In the genomic region with DNA sequence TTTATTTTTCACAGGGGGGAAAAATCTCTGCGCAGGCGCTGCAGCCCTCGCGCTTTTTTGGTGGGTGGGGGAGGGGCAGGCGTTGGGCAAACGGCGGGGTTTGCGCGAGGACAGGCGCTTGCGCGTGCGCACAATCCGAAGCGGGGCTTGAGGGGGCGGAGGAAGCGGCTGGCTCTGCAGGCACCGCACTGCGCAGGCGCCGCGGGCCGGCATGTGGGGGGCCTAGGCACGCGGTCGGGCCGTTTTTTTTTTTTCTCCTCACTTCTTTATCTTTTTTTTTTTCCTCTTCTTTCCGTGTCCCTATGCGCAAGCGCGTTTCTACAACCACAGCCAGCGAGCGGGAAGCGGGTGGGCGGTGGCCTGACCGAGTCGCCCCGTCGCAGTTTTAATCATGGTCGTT, we compare ENCODE assay signal across 8 mouse cellular contexts. TPM values are rescaled to one million over a fixed set of nuclear protein-coding genes. Genes with fewer than 3 reads are reported as not detected.
DNase-seq lines count a peak whose midpoint lies in the region; ATAC-seq and TF ChIP-seq lines count a peak whose summit lies in the region.

No protein-coding gene starts in this region.

- no peak for TF ChIP-seq CTCF in bone marrow, adult 2 months (IDR thresholded peaks at IDR 0.05; ENCODE audit: control insufficient read depth, insufficient read depth, low read length)
- no peak for TF ChIP-seq CTCF in embryonic fibroblast, embryonic 13.5 days (IDR thresholded peaks at IDR 0.05; ENCODE audit: borderline replicate concordance, insufficient read depth, low read length)
- no peak for TF ChIP-seq CTCF in liver, embryonic 14.5 days (IDR thresholded peaks at IDR 0.05; ENCODE audit: low read depth)

- DNase-seq in B cell, adult 2 months = peak; percentile 91 to 92
- peak; percentile 95 for DNase-seq in kidney, postnatal 14 days
- peak; percentile 80 to 87 (median 86) for DNase-seq in liver, embryonic 14.5 days (ENCODE audit: low read depth in 3 of 3, low spot score in 3 of 3)
- DNase-seq in telencephalon, adult 2 months (ENCODE audit: low read depth, low spot score) = peak; percentile 85

- peaks cover 7% of the 10 kb centered on the region for H3K4me1 ChIP-seq in bone marrow, adult 2 months (ENCODE audit: control insufficient read depth, insufficient read depth, low read length)
- H3K4me1 ChIP-seq in embryonic fibroblast, embryonic 13.5 days (ENCODE audit: control insufficient read depth, insufficient read depth, low read length) = peaks cover 7% of the 10 kb centered on the region
- H3K4me1 ChIP-seq in heart, embryonic 13.5 days = peaks cover 57% of the 10 kb centered on the region
- peaks cover 23 to 28% of the 10 kb centered on the region in 2 experiments for H3K4me1 ChIP-seq in liver, embryonic 14.5 days (replicated peaks; ENCODE audit: control insufficient read depth in 2 of 2, insufficient read depth in 2 of 2, low read length in 1 of 2)
- H3K4me1 ChIP-seq in neural tube, embryonic 12.5 days = peaks cover 51% of the 10 kb centered on the region

- WGBS in bone marrow, adult 2 months = under 1% methylated on average over 40 of the region's 40 CpGs
- WGBS in heart, embryonic 13.5 days = under 1% methylated on average over 40 of the region's 40 CpGs
- WGBS in liver, embryonic 14.5 days (ENCODE audit: insufficient replicate concordance) = under 1% methylated on average over 40 of the region's 40 CpGs
- under 1% methylated on average over 40 of the region's 40 CpGs for WGBS in neural tube, embryonic 12.5 days

- TF ChIP-seq POLR2A in bone marrow, adult 2 months (IDR thresholded peaks at IDR 0.05; ENCODE audit: borderline replicate concordance, control insufficient read depth, low read depth, low read length) = peak; percentile 35; the same call in 1 of the 2 replicates
- TF ChIP-seq POLR2A in embryonic fibroblast, embryonic 13.5 days (IDR thresholded peaks at IDR 0.05; ENCODE audit: low read depth, low read length) = peak; percentile 39; the same call in 1 of the 2 replicates

- H3K27me3 ChIP-seq in heart, embryonic 13.5 days (replicated peaks) = no peaks in the 10 kb centered on the region
- H3K27me3 ChIP-seq in liver, embryonic 14.5 days (ENCODE audit: control insufficient read depth, insufficient read depth, low read length) = no peaks in the 10 kb centered on the region
- H3K27me3 ChIP-seq in neural tube, embryonic 12.5 days (replicated peaks) = no peaks in the 10 kb centered on the region

- no peaks in the 10 kb centered on the region for H3K9me3 ChIP-seq in heart, embryonic 13.5 days
- H3K9me3 ChIP-seq in liver, embryonic 14.5 days (ENCODE audit: control insufficient read depth, low read length) = no peaks in the 10 kb centered on the region
- H3K9me3 ChIP-seq in neural tube, embryonic 12.5 days = no peaks in the 10 kb centered on the region

- peak overlapping the region; percentile 94 for H3K27ac ChIP-seq in bone marrow, adult 2 months (ENCODE audit: control insufficient read depth, insufficient read depth, low read depth, low read length, poor library complexity)
- peak overlapping the region; percentile 94 for H3K27ac ChIP-seq in embryonic fibroblast, embryonic 13.5 days (ENCODE audit: insufficient read depth, low read length)
- peak overlapping the region; percentile 99 for H3K27ac ChIP-seq in heart, embryonic 13.5 days (replicated peaks)
- H3K27ac ChIP-seq in liver, embryonic 14.5 days = peak overlapping the region; percentile 79
- H3K27ac ChIP-seq in neural tube, embryonic 12.5 days = peak overlapping the region; percentile 97

- H3K36me3 ChIP-seq in heart, embryonic 13.5 days = peaks cover 46% of the 10 kb centered on the region
- peaks cover 44% of the 10 kb centered on the region for H3K36me3 ChIP-seq in liver, embryonic 14.5 days (replicated peaks; ENCODE audit: control insufficient read depth, insufficient read depth, low read depth)
- peaks cover 44% of the 10 kb centered on the region for H3K36me3 ChIP-seq in neural tube, embryonic 12.5 days

- peak overlapping the region; percentile 99 for H3K9ac ChIP-seq in heart, embryonic 13.5 days
- peak overlapping the region; percentile 86 for H3K9ac ChIP-seq in liver, embryonic 14.5 days (replicated peaks)
- peak overlapping the region; percentile 97 for H3K9ac ChIP-seq in neural tube, embryonic 12.5 days

- H3K4me3 ChIP-seq in bone marrow, adult 2 months (replicated peaks; ENCODE audit: control insufficient read depth, low read depth, low read length) = peak overlapping the region; percentile 84
- peak overlapping the region; percentile 84 for H3K4me3 ChIP-seq in embryonic fibroblast, embryonic 13.5 days (ENCODE audit: insufficient read depth, low read length)
- H3K4me3 ChIP-seq in heart, embryonic 13.5 days = peak overlapping the region; percentile 86
- H3K4me3 ChIP-seq in liver, embryonic 14.5 days (ENCODE audit: insufficient read depth in 1 of 2, low read depth in 2 of 2, low read length in 2 of 2) = peak overlapping the region; percentile 90 to 96
- peak overlapping the region; percentile 88 for H3K4me3 ChIP-seq in neural tube, embryonic 12.5 days

- peak; percentile 40 for TF ChIP-seq EP300 in liver, embryonic 14.5 days (IDR thresholded peaks at IDR 0.05; ENCODE audit: low read depth)

- peak overlapping the region; percentile 99 for H3K4me2 ChIP-seq in heart, embryonic 13.5 days
- H3K4me2 ChIP-seq in liver, embryonic 14.5 days (ENCODE audit: low read depth) = peak overlapping the region; percentile 99
- peak overlapping the region; percentile 93 for H3K4me2 ChIP-seq in neural tube, embryonic 12.5 days (replicated peaks)

- peak; percentile 65 for ATAC-seq in heart, embryonic 13.5 days (ENCODE audit: extremely low read depth, insufficient number of reproducible peaks, low FRiP score, low TSS enrichment)
- peak; percentile 48 for ATAC-seq in liver, embryonic 14.5 days (ENCODE audit: insufficient read depth)
- peak; percentile 18; the same call in 1 of the 2 replicates for ATAC-seq in neural tube, embryonic 12.5 days (ENCODE audit: low FRiP score, low read depth)

RNA-seq across cellular contexts. Expression of gene Hnrnpl, which starts 2.9 kb away (rescaled TPM):
- polyA plus RNA-seq in bone marrow, adult 2 months (2011; ENCODE audit: insufficient read depth, insufficient read length, low replicate concordance, missing spikeins) = 274 and 541 TPM in 2 replicates
- 442 and 496 TPM in 2 replicates for polyA plus RNA-seq in embryonic fibroblast, embryonic 13.5 days (2011; ENCODE audit: insufficient read length, low read depth, missing spikeins)
- 168 TPM in 2 replicates for polyA plus RNA-seq in heart, embryonic 13.5 days (2015; fragmentation: Nextera tagmentation; extraction: Ambion mirVana)
- 110 and 138 TPM in 2 replicates for polyA plus RNA-seq in liver, embryonic 14.5 days (2012; rRNA removed)
- 83.1 and 91.3 TPM in 2 replicates for polyA plus RNA-seq in liver, embryonic 14.5 days (2014; fragmentation: Nextera tagmentation; extraction: Ambion mirVana)
- polyA plus RNA-seq in neural tube, embryonic 12.5 days (2016; fragmentation: Nextera tagmentation; extraction: Ambion mirVana) = 264 and 338 TPM in 2 replicates

RNA-seq across cellular contexts. Expression of gene Ech1, which starts 13.8 kb away (rescaled TPM):
- polyA plus RNA-seq in bone marrow, adult 2 months (2011; ENCODE audit: insufficient read depth, insufficient read length, low replicate concordance, missing spikeins) = 64.4 and 98.5 TPM in 2 replicates
- 80.4 and 81.2 TPM in 2 replicates for polyA plus RNA-seq in embryonic fibroblast, embryonic 13.5 days (2011; ENCODE audit: insufficient read length, low read depth, missing spikeins)
- polyA plus RNA-seq in heart, embryonic 13.5 days (2015; fragmentation: Nextera tagmentation; extraction: Ambion mirVana) = 169 and 182 TPM in 2 replicates
- 62.4 and 62.7 TPM in 2 replicates for polyA plus RNA-seq in liver, embryonic 14.5 days (2012; rRNA removed)
- polyA plus RNA-seq in liver, embryonic 14.5 days (2014; fragmentation: Nextera tagmentation; extraction: Ambion mirVana) = 92.5 and 97.4 TPM in 2 replicates
- polyA plus RNA-seq in neural tube, embryonic 12.5 days (2016; fragmentation: Nextera tagmentation; extraction: Ambion mirVana) = 82.2 and 89.2 TPM in 2 replicates

RNA-seq across cellular contexts. Expression of gene Lgals4, which starts 22.4 kb away (rescaled TPM):
- polyA plus RNA-seq in bone marrow, adult 2 months (2011; ENCODE audit: insufficient read depth, insufficient read length, low replicate concordance, missing spikeins) = 31.4 and 67.1 TPM in 2 replicates
- polyA plus RNA-seq in embryonic fibroblast, embryonic 13.5 days (2011; ENCODE audit: insufficient read length, low read depth, missing spikeins) = 1.4 and 6.5 TPM in 2 replicates
- 4.3 and 5.6 TPM in 2 replicates for polyA plus RNA-seq in heart, embryonic 13.5 days (2015; fragmentation: Nextera tagmentation; extraction: Ambion mirVana)
- 2.3 and 3.3 TPM in 2 replicates for polyA plus RNA-seq in liver, embryonic 14.5 days (2012; rRNA removed)
- polyA plus RNA-seq in liver, embryonic 14.5 days (2014; fragmentation: Nextera tagmentation; extraction: Ambion mirVana) = 0.98 and 1.1 TPM in 2 replicates
- 4.6 and 4.9 TPM in 2 replicates for polyA plus RNA-seq in neural tube, embryonic 12.5 days (2016; fragmentation: Nextera tagmentation; extraction: Ambion mirVana)

RNA-seq across cellular contexts. Expression of gene Rinl, which starts 22.5 kb away (rescaled TPM):
- polyA plus RNA-seq in bone marrow, adult 2 months (2011; ENCODE audit: insufficient read depth, insufficient read length, low replicate concordance, missing spikeins) = 29.1 and 94.3 TPM in 2 replicates
- 0.77 TPM in 1 of 2 replicates, not detected in the other for polyA plus RNA-seq in embryonic fibroblast, embryonic 13.5 days (2011; ENCODE audit: insufficient read length, low read depth, missing spikeins)
- 2.7 and 3.6 TPM in 2 replicates for polyA plus RNA-seq in heart, embryonic 13.5 days (2015; fragmentation: Nextera tagmentation; extraction: Ambion mirVana)
- polyA plus RNA-seq in liver, embryonic 14.5 days (2012; rRNA removed) = 4.3 and 4.7 TPM in 2 replicates
- 4.0 and 4.8 TPM in 2 replicates for polyA plus RNA-seq in liver, embryonic 14.5 days (2014; fragmentation: Nextera tagmentation; extraction: Ambion mirVana)
- polyA plus RNA-seq in neural tube, embryonic 12.5 days (2016; fragmentation: Nextera tagmentation; extraction: Ambion mirVana) = 2.8 TPM in 2 replicates

RNA-seq across cellular contexts. Expression of gene Nfkbib, which starts 43.9 kb away (rescaled TPM):
- polyA plus RNA-seq in bone marrow, adult 2 months (2011; ENCODE audit: insufficient read depth, insufficient read length, low replicate concordance, missing spikeins) = 7.9 and 12.1 TPM in 2 replicates
- polyA plus RNA-seq in embryonic fibroblast, embryonic 13.5 days (2011; ENCODE audit: insufficient read length, low read depth, missing spikeins) = 13.8 and 15.0 TPM in 2 replicates
- 30.5 and 32.7 TPM in 2 replicates for polyA plus RNA-seq in heart, embryonic 13.5 days (2015; fragmentation: Nextera tagmentation; extraction: Ambion mirVana)
- 15.0 and 19.7 TPM in 2 replicates for polyA plus RNA-seq in liver, embryonic 14.5 days (2012; rRNA removed)
- polyA plus RNA-seq in liver, embryonic 14.5 days (2014; fragmentation: Nextera tagmentation; extraction: Ambion mirVana) = 27.0 and 29.6 TPM in 2 replicates
- polyA plus RNA-seq in neural tube, embryonic 12.5 days (2016; fragmentation: Nextera tagmentation; extraction: Ambion mirVana) = 51.5 and 52.4 TPM in 2 replicates

Comparison
In these comparisons a context has a peak if more than half of its experiments do, and no peak if none do; other contexts are left out.
1. Peak in every context shown above with its lines: DNase-seq, ATAC-seq, H3K4me3 ChIP-seq and H3K27ac ChIP-seq.